Mouse (Mus musculus) ES-E14 (cell line): ENCODE results near the gene Lmtk2. TPM values are rescaled to one million over a fixed set of nuclear protein-coding genes. Genes with fewer than 3 reads are reported as not detected.

ENCODE experiments used
- DNase-seq: peaks from one replicate; pipeline ENCODE4 v3.0.0-alpha.2; 2013; ENCODE audit warnings: low read depth, low spot score
- H3K27ac ChIP-seq: 2 replicates; pipeline ENCODE4 v1.5.1; 2012; ENCODE audit warnings: low read depth, mild to moderate bottlenecking, low read length, moderate library complexity, mixed read lengths; ENCODE audit not compliant: poor library complexity, insufficient read depth, severe bottlenecking
- H3K36me3 ChIP-seq: 2 replicates; pipeline ENCODE4 v1.6.1; 2012; ENCODE audit warnings: mild to moderate bottlenecking, low read length, moderate library complexity, mixed read lengths; ENCODE audit not compliant: control insufficient read depth, poor library complexity, insufficient read depth, severe bottlenecking
- H3K4me1 ChIP-seq, 2 experiments: fragments of 150-350 bp in 1 of 2; sonication (generic) in 1 of 2; 2 replicates each; pipeline ENCODE4 v1.6.1; 2012; ENCODE audit warnings: low read length in 2 of 2, mild to moderate bottlenecking in 1 of 2, mixed read lengths in 1 of 2; ENCODE audit not compliant: control insufficient read depth in 2 of 2, insufficient read depth in 2 of 2, poor library complexity in 1 of 2
- H3K4me3 ChIP-seq, 2 experiments: fragments of 150-350 bp in 1 of 2; sonication (generic) in 1 of 2; 2 replicates each; pipeline ENCODE4 v1.5.1; 2012; ENCODE audit warnings: low read length in 2 of 2, low read depth in 1 of 2, mild to moderate bottlenecking in 1 of 2, mixed read lengths in 1 of 2; ENCODE audit not compliant: insufficient read depth in 1 of 2, poor library complexity in 1 of 2, severe bottlenecking in 1 of 2
- H3K9ac ChIP-seq: 2 replicates; pipeline ENCODE4 v1.6.1; 2012; ENCODE audit warnings: low read depth, mild to moderate bottlenecking, low read length, mixed read lengths; ENCODE audit not compliant: poor library complexity, insufficient read depth, severe bottlenecking
- H3K9me3 ChIP-seq: fragments of 150-350 bp; sonication (generic); 2 replicates; pipeline ENCODE4 v1.6.1; 2012; ENCODE audit warnings: low read depth, mild to moderate bottlenecking, low read length; ENCODE audit not compliant: control insufficient read depth, insufficient read depth
- CHD2 ChIP-seq: IDR thresholded peaks from 2 replicates; pipeline ENCODE4 v1.6.1; 2014; ENCODE audit warnings: mild to moderate bottlenecking, low read depth, low read length, inconsistent platforms
- HCFC1 ChIP-seq: IDR thresholded peaks from 2 replicates; pipeline ENCODE4 v1.6.1; 2012; ENCODE audit warnings: low read length, inconsistent platforms, borderline replicate concordance; ENCODE audit not compliant: insufficient read depth
- MAFK ChIP-seq: IDR thresholded peaks from 2 replicates; pipeline ENCODE4 v1.6.1; 2014; ENCODE audit warnings: mild to moderate bottlenecking, low read depth, low read length, inconsistent platforms; ENCODE audit not compliant: insufficient read depth
- ZC3H11A ChIP-seq: IDR thresholded peaks from 2 replicates; pipeline ENCODE4 v1.6.1; 2012; ENCODE audit warnings: low read depth, mild to moderate bottlenecking, inconsistent platforms, low read length, borderline replicate concordance
- ZNF384 ChIP-seq: IDR thresholded peaks from 2 replicates; pipeline ENCODE4 v1.6.1; 2012; ENCODE audit warnings: low read depth, low read length, inconsistent platforms
- in situ Hi-C, 2 experiments: fragments of 600-800 bp; cut with MboI; formaldehyde crosslinking; loops; one replicate each; pipeline ENCODE4 v1.15.1; 2025; ENCODE audit warnings: low sequenced_read_pairs in 2 of 2, inconsistent platforms in 1 of 2; ENCODE audit not compliant: unreplicated experiment in 2 of 2
- total RNA-seq: library from RNA; depleted of rRNA; stranded (reverse); fragments of 300-350 nt; gene quantifications from 2 replicates; pipeline ENCODE4 v1.2.3, GENCODE M21; 2012

Gene Lmtk2
- total RNA-seq, 1 experiment, result 61.2 TPM

DNA sequence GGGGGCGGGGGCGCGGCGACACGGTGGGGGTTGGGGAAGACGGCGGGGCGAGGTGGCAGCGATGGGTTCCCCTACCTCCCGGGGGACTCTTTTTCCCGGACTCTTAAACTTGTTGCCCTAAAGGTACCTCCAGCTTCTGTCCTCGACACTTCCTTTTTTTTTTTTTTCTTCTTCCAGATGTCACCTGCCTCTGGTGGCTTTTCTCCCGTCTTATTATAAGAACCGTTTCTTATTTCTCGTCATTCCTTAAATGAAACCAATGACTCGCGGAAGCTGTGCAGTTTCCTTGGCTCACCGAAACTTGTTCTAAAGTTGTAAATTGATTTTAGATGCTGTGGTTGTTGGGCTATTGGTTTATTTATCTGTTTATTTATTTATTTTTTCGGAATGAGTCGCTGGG is 712 bp downstream of the Lmtk2 start:
- peaks cover 10 to 22% of the 10 kb centered on the region in 2 experiments for H3K4me1 ChIP-seq
- no peaks in the 10 kb centered on the region for H3K9me3 ChIP-seq
- no peak for TF ChIP-seq MAFK
- TF ChIP-seq HCFC1, result no peak
- TF ChIP-seq ZNF384, result peak; percentile 63; the same call in 1 of the 2 replicates
- in situ Hi-C loops, result no loop called here
- peak overlapping the region; percentile 83 to 98 for H3K4me3 ChIP-seq
- no peak for DNase-seq
- no peak overlapping the region for H3K27ac ChIP-seq
- H3K9ac ChIP-seq, result peak overlapping the region; percentile 89
- H3K36me3 ChIP-seq, result no peaks in the 10 kb centered on the region

DNA sequence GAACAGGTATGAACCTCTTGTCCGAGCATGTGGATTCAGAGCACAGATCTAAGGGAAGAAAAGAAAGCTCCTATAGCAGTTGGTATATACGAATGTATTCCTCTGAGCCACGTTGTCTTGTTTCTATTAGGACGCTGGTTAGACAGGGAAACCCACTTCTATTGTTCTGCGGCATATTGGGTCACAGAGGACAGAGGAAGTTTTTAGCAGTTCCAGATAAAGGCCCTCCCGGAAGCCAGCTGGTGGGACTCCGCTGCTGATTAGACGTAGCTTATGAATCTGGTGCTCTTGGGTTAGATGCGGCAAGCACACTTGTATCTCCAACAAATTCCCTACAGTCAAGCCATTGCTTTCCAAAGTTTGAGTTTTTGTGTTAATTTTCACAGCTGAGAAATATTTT is 4.8 kb downstream of the Lmtk2 start:
- Histone ChIP-seq H3K9me3 (no peaks in the 10 kb centered on the region), H3K27ac (no peak overlapping the region; the same call in 1 of the 2 replicates), H3K9ac (no peak overlapping the region), H3K4me1 (peaks cover 7 to 16% of the 10 kb centered on the region in 2 experiments), H3K36me3 (no peaks in the 10 kb centered on the region), H3K4me3 (no peak overlapping the region)
- no peak for TF ChIP-seq MAFK
- no peak for TF ChIP-seq ZNF384
- in situ Hi-C loops, result no loop called here
- DNase-seq, result no peak

DNA sequence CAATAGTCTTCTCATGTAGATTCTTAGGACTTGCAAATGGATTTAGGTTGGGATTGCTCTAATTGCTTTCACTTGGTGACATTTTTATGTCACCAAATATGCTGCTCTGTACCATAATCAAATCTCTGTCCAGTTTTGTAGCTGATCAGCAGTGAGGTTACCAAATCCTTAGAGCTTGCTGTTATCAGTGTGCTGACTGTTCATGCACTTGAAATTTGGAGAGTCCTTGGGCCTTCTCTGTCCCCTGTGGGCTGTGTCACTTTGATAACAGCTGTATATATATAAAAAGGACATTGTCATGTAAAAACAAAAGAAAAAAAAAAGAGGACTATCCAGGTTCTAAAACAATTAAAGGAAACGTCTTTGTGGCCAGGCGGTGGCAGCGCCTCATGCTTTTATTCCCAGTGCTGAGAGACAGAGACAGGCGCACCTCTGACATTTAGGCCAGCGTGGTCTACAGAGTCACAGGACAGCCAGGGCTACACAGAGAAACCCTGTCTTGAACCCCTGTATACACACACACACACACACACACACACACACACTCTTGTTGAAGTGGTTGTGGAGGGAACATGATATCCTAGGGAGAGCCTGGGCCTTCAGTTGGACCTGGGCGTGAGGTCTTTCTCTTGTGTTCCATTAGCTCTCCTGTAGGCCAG is 5.4 kb downstream of the Lmtk2 start:
- in situ Hi-C loops, result no loop called here
- peaks cover 7 to 16% of the 10 kb centered on the region in 2 experiments for H3K4me1 ChIP-seq
- H3K9me3 ChIP-seq, result no peaks in the 10 kb centered on the region
- peak overlapping the region; percentile 38; the same call in 1 of the 2 replicates for H3K9ac ChIP-seq
- TF ChIP-seq ZNF384, result 0 out of 2 replicates have a peak, but pooled peaks have one; percentile 7
- no peak for TF ChIP-seq CHD2
- peak overlapping the region; percentile 90 for H3K27ac ChIP-seq
- H3K4me3 ChIP-seq, result 0 out of 4 replicates have a peak overlapping the region, but pooled peaks of 1 of the 2 experiments have one; percentile 0
- no peaks in the 10 kb centered on the region for H3K36me3 ChIP-seq
- DNase-seq, result no peak

DNA sequence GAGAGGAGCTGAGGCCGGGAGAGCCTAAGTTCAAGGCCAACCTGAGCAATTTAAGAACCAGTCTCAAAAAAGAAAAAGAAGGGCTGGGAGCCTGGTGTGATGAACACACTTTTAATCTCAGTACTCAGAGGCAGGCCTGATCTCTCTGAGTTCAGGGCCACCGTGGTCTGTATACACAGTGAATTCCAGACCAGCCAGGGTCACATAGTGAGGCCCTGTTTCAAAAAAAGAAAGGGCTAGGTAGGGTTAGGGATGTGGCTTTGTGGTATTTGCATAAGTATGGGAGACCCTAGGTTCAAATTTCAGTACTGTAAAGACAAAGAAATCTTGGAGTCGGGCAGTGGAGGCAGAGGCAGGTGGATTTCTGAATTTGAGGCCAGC is 5.9 kb downstream of the Lmtk2 start:
- in situ Hi-C loops, result no loop called here
- H3K27ac ChIP-seq, result peak overlapping the region; percentile 90; the same call in 1 of the 2 replicates
- no peak for DNase-seq
- no peaks in the 10 kb centered on the region for H3K9me3 ChIP-seq
- H3K4me1 ChIP-seq, result peaks cover 7 to 19% of the 10 kb centered on the region in 2 experiments
- peaks cover 4% of the 10 kb centered on the region; the same call in 1 of the 2 replicates for H3K36me3 ChIP-seq
- TF ChIP-seq HCFC1 (no peak), ZC3H11A (no peak), CHD2 (no peak), MAFK (no peak), ZNF384 (no peak)
- 0 out of 4 replicates have a peak overlapping the region, but pooled peaks of 1 of the 2 experiments have one; percentile 0 for H3K4me3 ChIP-seq
- peak overlapping the region; percentile 38; the same call in 1 of the 2 replicates for H3K9ac ChIP-seq

DNA sequence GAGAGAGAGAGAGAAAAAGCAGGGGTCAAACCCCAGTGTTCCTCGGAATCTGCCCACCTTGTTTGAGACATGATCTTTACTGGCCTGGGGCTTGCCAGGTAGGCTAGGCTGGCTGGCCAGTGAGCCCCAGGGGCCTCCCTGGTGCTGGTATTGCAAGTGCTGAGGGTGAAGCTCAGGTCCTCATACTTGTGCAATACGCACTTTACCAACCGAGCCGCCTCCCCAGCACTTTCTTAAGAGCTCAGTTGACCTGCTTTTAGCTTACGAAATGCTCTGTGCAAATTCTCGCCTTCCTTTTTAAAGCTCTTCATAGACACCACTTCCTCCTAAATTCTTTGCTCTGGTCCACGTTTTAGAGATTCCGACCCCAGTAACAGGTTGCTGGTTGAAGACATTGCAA is 9.0 kb downstream of the Lmtk2 start:
- TF ChIP-seq HCFC1 (no peak), CHD2 (no peak), ZNF384 (no peak), ZC3H11A (no peak)
- Histone ChIP-seq H3K4me3 (no peak overlapping the region), H3K27ac (no peak overlapping the region; the same call in 1 of the 2 replicates), H3K4me1 (peaks cover 10 to 23% of the 10 kb centered on the region in 2 experiments), H3K36me3 (peaks cover 6% of the 10 kb centered on the region; the same call in 1 of the 2 replicates), H3K9ac (peak overlapping the region; percentile 30; the same call in 1 of the 2 replicates), H3K9me3 (no peaks in the 10 kb centered on the region)
- DNase-seq, result no peak
- in situ Hi-C loops, result no loop called here
